Mouse (Mus musculus) NIH3T3 (cell line): ENCODE results near the gene Olfr308.
"Not testable (repeated sequence)": the region's sequence is repeated elsewhere in the genome, so short reads cannot be mapped to it uniquely, and the experiment has no call there.

Source experiments
- DNase-seq: peaks from one replicate; pipeline ENCODE4 v3.0.0-alpha.2; 2012; ENCODE audit warnings: low read depth

The Olfr308 gene

DNA sequence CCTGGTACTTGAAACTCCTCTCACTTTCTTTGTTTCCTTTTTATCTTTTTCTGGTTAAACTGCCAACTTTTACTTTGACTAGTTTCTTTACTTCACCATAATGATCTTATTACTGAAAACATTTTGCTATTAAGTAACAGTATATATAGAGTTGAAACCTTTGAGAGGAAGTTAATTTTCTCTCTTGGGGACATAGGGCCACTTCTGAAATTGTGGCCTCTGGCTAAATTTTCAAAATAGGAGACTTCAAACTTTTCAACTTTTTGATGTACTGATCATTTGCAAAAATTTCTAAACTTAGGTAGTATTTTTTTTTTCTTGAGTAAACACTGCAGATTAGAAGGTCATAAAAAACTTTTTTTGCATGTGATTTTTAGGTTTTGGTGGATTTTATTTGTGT is at the start of gene Olfr308:
Gene Olfr308 (minus strand): TSS at position 101 of the 400 bp plus-strand sequence.
- no peak for DNase-seq

DNA sequence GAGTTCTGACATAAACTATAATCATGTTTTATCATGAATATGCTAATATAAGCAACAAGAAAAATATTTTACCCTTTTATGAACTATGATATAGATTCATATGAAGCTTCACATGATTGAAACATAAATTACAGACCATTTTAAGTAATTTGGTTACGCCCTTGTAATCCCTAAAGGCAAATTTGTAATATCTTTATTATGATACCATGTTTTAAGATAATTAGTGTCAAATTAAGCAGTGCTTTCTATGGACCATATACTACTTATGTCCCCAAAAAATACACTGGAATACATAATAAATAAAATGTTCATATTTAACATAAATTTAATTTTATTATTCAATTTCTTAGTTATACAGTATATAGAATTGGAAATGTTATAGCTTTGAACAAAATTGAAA is 41.4 kb upstream of the Olfr308 start, which contains the start of gene Olfr305:
Gene Olfr305 (minus strand): TSS at position 101 of the 400 bp plus-strand sequence.
- DNase-seq = no peak

DNA sequence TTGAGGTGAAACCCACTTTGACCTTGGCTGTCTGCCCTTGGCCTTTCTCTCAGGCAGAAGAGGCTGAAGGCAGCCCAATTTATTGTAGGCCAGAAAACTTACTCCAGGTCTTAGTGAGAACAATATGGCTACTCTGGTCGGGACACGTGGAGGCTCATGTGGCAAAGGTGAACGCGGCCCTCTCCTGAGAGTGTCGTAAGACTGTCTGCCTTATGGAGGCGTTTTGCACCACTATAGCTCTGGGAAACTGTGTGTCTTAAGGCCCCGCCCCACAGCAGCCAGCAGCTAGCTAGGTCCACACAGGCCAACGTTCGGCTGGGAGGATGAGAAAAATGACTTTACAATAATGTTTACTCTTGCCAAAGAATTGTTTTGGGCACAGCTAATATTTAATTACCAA is 20.9 kb upstream of the Olfr308 start:
- DNase-seq = not testable (repeated sequence)

DNA sequence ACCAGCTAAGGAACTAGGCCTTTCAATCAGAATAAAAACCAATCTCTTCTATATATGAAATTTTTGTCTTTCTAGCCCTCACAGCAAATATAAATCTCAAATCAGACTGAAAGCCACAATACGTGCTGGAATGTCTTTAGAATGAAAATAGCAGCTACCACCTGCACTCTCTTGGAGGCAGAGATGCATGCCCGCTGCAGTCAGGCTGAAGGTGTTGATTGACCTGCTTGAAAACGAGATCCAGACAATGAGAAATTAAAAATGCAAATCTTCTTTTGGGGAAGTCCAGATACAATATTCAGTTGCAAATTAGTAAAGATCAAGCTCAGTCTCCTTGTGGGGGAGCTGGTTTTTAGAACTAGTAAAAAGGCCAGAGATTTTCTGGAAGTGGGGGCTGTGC is 18.8 kb upstream of the Olfr308 start:
- no peak for DNase-seq

DNA sequence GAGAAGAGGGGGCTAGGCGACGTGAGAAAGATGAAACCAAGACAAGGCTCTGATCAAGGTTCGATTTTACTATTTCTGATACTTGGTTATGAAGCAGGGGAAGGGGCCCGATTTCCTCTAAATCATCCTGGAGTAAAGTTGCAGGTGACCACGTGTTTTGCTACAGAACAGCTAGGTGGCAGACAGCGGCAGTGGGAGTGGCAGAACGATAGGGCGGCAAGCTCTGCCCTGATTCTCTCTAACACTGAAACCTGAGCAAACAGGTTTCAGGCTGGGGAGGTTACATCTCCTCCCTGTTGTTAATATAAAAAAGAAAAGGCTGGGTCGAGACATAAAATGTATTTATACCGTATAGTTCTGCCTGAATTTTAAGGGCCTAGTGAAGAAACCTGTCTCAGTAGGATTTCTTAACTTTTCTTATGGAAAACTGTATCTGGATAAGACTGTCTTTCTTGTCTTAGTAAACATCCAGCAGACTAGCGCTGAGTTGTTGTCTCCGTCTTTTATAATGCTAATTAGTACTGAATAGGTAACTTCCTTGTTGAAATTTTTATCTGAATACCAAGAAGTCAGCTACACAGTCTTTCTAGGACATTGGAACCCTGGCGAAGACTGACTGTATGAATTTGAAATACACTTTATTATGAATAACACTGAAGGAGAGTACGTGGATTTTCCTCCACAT is 17.6 kb upstream of the Olfr308 start:
- DNase-seq = no peak

DNA sequence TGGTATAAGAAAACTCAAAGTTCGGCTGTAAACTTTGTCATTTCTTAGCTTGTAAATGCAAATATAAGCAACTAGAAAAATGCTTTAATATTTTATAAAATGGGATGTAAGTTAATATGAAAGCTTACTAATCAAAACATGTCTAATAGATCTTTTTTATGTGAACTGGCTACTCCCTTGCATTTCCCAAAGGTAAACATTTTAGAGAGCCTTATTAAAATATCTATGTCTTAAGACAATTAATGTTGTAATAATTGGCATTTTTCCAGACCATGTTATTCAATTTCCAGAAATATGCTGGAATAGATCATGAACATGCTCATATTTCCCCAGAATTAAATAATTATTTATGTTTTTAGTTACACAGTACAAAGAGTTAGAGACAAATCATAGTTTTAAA is 12.1 kb upstream of the Olfr308 start, which contains the start of gene Olfr307:
Gene Olfr307 (minus strand): TSS at position 101 of the 400 bp plus-strand sequence.
- DNase-seq = no peak

DNA sequence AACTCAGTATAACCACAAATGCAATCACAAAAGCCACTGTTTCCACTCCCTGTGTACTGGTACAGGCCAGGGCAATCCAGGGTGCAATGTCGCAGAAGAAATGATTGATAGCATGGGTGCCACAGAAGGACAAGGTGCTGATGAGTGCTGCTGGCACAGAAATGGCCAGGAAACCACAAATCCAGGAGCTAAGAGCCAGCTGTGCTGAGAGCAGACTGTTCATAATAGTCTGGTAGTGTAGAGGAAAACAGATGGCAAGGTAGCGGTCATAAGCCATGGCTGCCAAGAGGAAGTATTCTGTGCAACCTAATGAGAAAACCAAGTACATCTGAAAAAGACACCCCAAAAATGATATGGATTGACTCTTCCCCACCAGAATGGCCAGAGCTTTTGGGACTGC is 4.1 kb downstream of the Olfr308 start:
- no peak for DNase-seq

DNA sequence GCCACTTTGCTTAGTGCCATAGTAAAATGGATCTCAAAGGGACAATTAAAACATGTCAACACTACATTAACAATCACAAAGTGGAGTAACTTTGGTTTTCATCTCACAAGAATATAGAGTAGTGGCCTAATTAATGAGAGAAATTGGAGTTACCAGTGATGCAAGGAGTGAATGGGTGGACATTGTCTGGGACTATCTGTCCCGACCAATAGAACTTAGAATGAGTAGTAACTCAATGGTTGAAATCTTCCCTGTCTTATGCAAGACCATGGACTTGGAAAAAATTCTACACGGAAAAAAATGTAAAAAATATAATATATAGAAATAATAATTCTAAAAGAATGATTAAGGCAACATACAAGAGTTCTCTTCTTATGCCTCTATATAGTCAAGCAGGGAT is 11.8 kb downstream of the Olfr308 start, which contains the start of gene Olfr309:
Gene Olfr309 (minus strand): TSS at position 101 of the 400 bp plus-strand sequence.
- DNase-seq = no peak

DNA sequence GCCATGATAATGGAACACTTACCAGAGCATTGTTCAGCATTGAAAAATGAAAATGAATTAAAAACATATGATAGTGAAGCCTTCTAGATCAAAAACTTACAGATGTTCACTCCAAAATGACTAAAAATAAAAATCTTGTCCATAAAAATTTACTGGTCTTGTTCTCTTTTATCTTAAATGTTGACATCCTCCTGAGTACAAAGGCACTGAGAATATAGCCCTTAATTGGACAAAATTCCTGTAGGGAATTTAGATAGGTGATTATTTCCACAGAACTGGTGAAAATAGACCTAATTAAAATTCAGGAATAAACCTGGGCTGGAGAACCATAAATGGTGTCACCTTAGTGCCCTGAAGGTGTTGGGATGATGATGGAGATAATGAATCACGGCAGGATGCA is 48.4 kb downstream of the Olfr308 start, which contains the start of gene Olfr310:
Gene Olfr310 (minus strand): TSS at position 101 of the 400 bp plus-strand sequence.
- DNase-seq = no peak
